Mouse (Mus musculus) ovary, postnatal 14 days (tissue): Measurements from ENCODE around the gene Lcn10.
"Not testable (repeated sequence)": the region's sequence is repeated elsewhere in the genome, so short reads cannot be mapped to it uniquely, and the experiment has no call there.

ENCODE experiments used
- DNase-seq: peaks from one replicate; pipeline ENCODE4 v3.0.0; 2022; ENCODE audit warnings: low spot score

Lcn10 gene

GRCm38 (mm10) chr2:25682426-25682825 lies at the start of gene Lcn10:
TSS of gene Lcn10 (plus strand) at chr2:25682726.
- DNase-seq = no peak

GRCm38 (mm10) chr2:25633616-25634015 lies 48.9 kb upstream of the Lcn10 start:
- no peak for DNase-seq

GRCm38 (mm10) chr2:25634046-25634445 lies 48.5 kb upstream of the Lcn10 start:
- no peak for DNase-seq

DNA sequence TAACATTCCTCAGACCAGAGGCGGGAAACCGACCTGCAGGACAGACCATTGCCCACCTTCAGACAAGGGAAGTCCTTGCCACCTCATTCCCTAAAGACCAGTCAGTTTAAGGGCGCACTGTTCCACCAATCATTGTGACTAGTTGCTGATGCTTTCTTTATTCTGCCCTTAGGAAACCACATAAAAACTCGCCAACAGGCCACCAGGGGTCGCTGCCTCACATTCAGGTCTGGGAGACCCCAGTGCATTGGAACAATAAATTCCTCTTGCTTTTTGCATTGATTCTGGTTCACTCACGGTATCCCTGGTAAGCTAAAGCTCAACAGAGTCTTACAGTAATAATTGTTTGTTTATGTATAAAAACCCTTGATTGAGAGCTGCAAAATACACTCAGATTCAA lies 42.6 kb upstream of the Lcn10 start:
- no peak for DNase-seq

DNA sequence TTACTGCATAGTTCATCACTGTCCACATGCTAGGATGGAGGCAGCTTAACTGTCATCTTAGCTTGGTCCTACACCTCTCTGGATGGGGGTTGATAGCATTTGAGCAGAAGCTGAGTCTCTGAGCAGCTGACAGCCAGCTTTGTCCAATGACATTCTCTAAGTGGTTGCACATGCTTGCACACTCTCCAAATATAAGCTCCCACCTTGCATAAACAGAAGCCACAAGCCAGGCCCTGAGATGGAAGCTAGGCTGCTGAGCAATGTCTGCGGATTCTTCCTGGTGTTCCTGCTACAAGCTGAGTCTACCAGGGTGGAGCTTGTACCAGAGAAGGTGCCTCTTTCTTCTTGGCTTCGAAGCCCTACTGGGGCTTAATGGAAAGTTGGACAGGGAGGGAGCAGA lies 29.6 kb upstream of the Lcn10 start, which contains the start of gene Lcn8:
Lcn8 (plus strand) TSS at position 219 of the 400 bp plus-strand sequence.
- DNase-seq = no peak

GRCm38 (mm10) chr2:25654502-25654901 lies 28.0 kb upstream of the Lcn10 start:
- DNase-seq = no peak

DNA sequence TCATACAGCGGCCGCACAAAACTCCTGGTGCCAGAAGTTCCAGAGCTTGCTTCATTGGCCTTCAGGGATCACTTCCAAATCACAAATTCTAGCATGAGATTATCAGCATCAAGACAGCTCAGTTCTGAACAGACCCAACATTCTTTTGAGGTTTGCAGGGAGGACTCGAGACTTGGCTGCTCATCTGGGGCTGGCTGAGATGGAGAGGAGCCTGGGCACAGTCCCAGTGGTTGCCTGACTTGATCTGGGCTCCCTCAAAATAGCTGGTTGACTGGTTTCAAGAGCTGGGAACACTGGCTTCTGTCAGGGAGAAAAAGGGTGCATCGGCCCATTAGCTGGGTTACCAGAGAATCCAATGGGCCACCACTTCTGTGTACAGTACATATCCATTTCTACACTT lies 25.8 kb upstream of the Lcn10 start:
- DNase-seq = peak; percentile 7

GRCm38 (mm10) chr2:25657246-25657645 lies 25.3 kb upstream of the Lcn10 start:
- no peak for DNase-seq

DNA sequence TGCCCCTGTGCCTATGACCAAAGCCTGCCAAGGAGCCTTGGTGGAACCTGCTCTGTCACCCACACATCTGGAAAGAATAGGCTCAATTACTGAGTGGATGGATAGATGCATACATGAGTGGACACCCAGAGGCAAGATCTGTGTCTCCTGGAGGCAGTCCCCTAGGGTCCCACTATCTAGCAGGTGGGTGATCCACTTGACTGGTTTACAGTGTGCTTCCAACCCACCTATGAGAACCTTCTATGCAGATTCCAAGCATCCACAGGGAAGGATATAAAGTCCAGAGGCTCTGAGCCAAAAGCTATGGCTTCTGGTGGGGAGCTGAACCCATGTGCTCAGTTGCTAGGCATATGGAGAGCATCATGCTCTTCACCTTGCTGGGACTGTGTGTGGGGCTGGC lies 24.9 kb upstream of the Lcn10 start, which contains the start of gene Lcn5:
Lcn5 (plus strand) TSS at position 301 of the 400 bp plus-strand sequence.
- no peak for DNase-seq

GRCm38 (mm10) chr2:25660279-25660678 lies 22.2 kb upstream of the Lcn10 start:
- no peak for DNase-seq

DNA sequence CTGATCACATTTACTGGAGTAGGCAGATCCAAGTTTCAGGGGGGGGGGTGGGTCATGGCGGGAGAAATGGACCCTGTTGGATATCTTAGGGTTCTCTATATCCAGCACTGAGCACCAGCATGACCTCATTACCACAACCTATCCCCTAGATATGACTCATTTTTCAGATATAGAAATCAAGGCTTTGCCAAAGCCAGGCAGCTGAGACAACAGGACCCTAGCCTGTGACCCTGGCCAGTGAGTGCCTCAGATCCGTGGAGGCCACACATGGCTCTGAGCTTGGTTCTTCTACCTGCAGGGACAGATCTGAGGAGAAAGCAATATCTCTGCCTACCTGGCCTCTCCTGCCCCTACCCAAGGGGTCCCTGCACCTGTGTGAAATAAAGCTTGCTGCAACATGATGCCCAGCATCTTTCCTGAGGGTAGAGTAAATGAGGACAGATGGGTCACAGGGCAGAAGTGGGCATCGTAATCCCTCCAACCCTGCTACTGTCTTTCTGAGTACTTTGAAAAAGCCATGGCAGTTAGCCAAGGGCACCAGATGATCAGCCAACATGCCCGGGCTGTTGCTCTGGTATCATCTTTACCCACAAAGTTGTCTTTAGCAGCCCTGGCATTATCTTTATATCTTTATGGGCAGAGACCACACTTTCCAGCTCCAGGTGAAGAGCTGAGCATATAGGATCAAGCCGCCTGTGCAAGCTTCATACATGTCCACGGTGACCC lies 21.1 kb upstream of the Lcn10 start:
- DNase-seq = no peak

GRCm38 (mm10) chr2:25663511-25663910 lies 19.0 kb upstream of the Lcn10 start:
- DNase-seq = peak; percentile 50

DNA sequence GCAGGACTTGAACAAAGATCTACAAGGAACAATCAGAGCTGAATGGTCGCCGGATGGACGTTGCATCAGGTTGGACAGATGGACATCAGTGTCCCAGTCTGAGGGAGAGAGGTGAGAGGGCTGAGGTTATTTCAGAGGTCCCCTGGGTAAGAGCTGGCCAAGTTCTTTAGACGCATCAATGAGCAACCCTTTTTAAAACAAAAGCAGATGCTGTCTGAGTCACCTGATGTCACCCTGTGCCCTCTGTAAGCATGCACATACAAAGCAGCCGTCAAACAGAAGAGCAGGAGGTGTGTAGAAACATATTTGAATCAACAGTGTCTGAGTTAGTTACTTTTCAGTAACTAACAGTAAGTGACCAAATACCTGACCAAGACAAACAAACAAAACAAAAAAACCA lies 18.4 kb upstream of the Lcn10 start:
- DNase-seq = no peak

GRCm38 (mm10) chr2:25666516-25666915 lies 16.0 kb upstream of the Lcn10 start:
- DNase-seq = no peak

DNA sequence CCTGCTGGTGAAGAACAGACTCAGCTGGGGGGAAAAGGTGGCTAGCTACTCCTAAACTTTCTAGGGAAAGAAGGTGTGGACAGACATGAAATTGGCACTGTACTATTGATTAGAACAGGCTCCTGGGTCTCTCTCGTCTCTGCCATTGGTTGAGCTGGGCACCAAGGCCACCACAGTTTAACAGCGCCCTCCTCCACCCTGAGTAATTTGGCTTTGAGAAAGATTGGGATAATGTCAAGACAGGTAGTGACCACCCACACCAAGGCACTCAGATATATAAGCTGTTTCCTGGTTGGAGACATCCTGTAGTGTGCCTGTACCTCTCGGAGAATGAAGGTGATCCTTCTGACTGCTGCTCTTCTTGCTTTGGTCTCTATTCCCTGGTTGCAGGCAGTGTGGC lies 6.0 kb upstream of the Lcn10 start, which contains the start of gene Lcn6:
Lcn6 (plus strand) TSS at position 301 of the 400 bp plus-strand sequence.
- no peak for DNase-seq

GRCm38 (mm10) chr2:25679559-25679958 lies 3.0 kb upstream of the Lcn10 start:
- no peak for DNase-seq

DNA sequence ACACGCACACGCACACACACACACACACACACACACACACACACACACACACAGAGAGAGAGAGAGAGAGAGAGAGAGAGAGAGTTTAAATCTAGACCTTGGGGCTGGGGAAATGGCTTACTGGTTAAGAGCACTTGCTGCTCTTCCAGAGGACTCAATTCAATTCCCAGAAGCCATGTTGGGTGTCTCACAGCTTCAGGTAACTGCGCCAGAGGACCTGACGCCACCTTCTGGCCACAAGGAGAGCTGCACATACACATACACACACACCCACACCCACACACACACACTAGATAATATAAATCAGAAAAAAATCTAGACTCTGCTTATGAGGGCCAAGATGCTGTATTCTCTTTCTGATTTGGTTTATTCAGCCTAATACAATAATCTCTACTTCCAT lies 4.4 kb downstream of the Lcn10 start:
- DNase-seq = no peak

DNA sequence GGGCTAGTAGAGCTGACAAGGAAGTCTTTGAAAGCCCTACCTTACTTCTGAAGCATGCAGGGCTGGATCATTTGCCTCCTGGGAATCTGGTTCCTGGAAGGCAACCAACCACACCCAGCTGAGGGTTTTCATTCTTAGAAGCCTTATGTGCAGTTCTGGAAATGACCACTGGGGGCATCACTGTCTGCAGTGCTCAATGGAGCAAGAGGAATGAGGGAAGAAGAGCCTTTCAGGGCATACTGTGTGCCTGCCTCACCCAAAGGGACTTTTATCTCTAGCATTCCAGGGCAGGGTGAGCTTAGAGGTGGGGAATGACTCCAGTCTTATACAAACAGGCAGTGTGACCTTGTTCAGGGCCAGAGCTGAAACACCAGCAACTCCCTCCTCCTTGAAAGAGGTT lies 12.1 kb downstream of the Lcn10 start:
- DNase-seq = peak; percentile 69

DNA sequence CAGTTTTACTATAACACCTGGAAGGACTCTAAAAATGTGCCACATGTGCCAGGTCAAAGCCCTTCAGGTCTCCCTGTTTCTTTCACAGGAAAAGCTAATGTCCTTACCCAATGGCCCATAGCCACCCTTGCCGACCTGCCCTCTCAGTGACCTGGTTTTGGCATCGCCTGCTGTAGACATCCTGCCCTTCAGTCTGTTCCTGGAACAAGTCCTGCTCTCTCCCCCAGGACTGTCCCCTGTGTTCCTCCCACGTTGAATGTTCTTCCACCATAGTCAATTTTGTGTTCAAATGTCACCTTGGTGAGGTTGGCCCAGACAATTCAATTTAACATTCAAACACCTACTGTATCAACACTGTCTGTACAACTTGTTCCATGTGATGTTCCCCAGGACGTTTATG lies 14.4 kb downstream of the Lcn10 start:
- DNase-seq = no peak

GRCm38 (mm10) chr2:25698696-25699095 lies 16.2 kb downstream of the Lcn10 start:
- no peak for DNase-seq

GRCm38 (mm10) chr2:25699743-25700142 lies 17.2 kb downstream of the Lcn10 start, which contains the start of gene Obp2a:
TSS of gene Obp2a (plus strand) at chr2:25700043.
- not testable (repeated sequence) for DNase-seq

- no peak for DNase-seq
These were observed 18.5 kb downstream of the Lcn10 start for GRCm38 (mm10) chr2:25701001-25701400.

DNA sequence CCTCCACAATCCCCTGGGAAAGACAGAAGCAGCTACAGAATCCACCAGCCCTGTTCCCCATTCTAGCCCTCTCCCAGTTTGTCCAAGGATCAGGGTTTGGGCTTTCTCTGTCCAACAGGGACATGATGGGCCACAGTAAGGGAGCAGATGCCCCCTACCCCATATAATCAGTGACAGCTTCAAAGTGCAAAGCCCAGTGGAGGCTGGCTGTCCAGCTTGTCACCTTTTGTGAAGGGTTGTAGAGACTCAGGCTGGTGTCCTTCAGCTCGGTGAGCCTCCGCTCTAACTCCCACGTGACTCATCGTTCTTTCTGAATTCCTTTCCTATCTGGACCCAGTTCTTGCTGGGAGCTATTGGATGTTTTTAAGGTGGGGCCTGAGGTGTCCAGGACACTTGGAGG lies 21.2 kb downstream of the Lcn10 start:
- no peak for DNase-seq
